Mouse (Mus musculus): ENCODE data around the gene C730034F03Rik. TPM values are rescaled to one million over a fixed set of nuclear protein-coding genes. Genes with fewer than 3 reads are reported as not detected.

Gene C730034F03Rik
- total and polyA plus RNA-seq, 2 experiments from 2014 or later: 0.90 to 2.3 TPM

DNA sequence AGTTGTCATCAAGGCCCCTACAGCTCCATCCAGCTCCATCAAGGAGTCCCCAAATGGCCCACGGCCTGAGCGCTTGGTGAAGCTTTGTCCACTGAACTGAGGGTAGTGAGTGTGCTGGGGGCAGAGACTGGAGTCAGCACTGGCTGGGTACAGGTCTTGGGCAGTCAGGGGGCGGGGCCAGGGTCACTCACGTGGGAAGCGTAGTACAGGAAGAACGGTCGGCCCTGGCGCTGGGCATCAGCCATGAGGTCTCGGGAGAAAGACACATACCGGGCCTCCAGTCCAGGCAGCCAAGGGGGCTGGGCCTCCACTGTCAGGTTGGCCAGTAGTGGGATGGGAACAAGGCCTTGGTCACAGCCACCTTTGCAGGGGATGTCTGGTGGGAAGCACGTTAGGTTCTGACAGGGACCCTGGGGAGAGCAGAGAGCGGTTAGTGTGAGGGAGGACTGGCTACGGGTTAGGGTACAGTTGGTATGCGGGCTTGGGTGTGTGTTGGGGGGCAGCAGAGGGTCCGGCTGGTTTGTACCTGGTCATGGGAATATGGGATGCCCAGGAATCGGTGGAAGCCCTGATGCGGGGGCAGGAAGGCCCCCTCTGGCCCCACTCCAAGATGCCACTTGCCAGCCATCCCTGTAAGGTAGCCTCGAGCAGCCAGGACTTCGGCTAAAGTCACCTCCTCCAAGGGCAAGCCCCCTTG lies 45.4 kb downstream of the C730034F03Rik start:
- H3K4me3 ChIP-seq (ENCODE audit: low read depth, low read length): 0 out of 2 replicates have a peak overlapping the region, but pooled peaks have one; percentile 60
- ATAC-seq (no peak), DNase-seq (no peak)
- H3K27me3 ChIP-seq (ENCODE audit: insufficient read depth, low read length): no peaks in the 10 kb centered on the region
- TF ChIP-seq CTCF (IDR thresholded peaks at IDR 0.05; ENCODE audit: low read depth): no peak
- no peak overlapping the region for H3K27ac ChIP-seq (ENCODE audit: low read depth, low read length)
- peaks cover 6% of the 10 kb centered on the region; the same call in 1 of the 2 replicates for H3K4me1 ChIP-seq (ENCODE audit: insufficient read depth)
- WGBS: 87% methylated on average over 19 of the region's 19 CpGs
- no peak overlapping the region for H3K9ac ChIP-seq
- peak overlapping the region; percentile 85; the same call in 1 of the 2 replicates for H3K4me2 ChIP-seq (ENCODE audit: low read depth)
- peaks cover 6% of the 10 kb centered on the region; the same call in 1 of the 2 replicates for H3K36me3 ChIP-seq (ENCODE audit: insufficient read depth)
- no peaks in the 10 kb centered on the region for H3K9me3 ChIP-seq (ENCODE audit: low read length)

- Histone ChIP-seq H3K4me2 (ENCODE audit: low read depth) (peak overlapping the region; percentile 85), H3K4me3 (ENCODE audit: low read depth, low read length) (peak overlapping the region; percentile 60), H3K4me1 (ENCODE audit: insufficient read depth) (peaks cover 6% of the 10 kb centered on the region; the same call in 1 of the 2 replicates), H3K9me3 (ENCODE audit: low read length) (no peaks in the 10 kb centered on the region), H3K27ac (ENCODE audit: low read depth, low read length) (no peak overlapping the region), H3K27me3 (ENCODE audit: insufficient read depth, low read length) (no peaks in the 10 kb centered on the region), H3K36me3 (ENCODE audit: insufficient read depth) (peaks cover 6% of the 10 kb centered on the region; the same call in 1 of the 2 replicates), H3K9ac (peak overlapping the region; percentile 67)
- TF ChIP-seq CTCF (IDR thresholded peaks at IDR 0.05; ENCODE audit: low read depth): no peak
- DNase-seq (no peak), ATAC-seq (no peak)
- 92% methylated on average over 7 of the region's 7 CpGs for WGBS
These were observed 45.9 kb downstream of the C730034F03Rik start for GRCm38 (mm10) chr15:89475293-89475600.

- peaks cover 6% of the 10 kb centered on the region; the same call in 1 of the 2 replicates for H3K4me1 ChIP-seq (ENCODE audit: insufficient read depth)
- peak overlapping the region; percentile 60 for H3K4me3 ChIP-seq (ENCODE audit: low read depth, low read length)
- DNase-seq: peak; percentile 92
- H3K27me3 ChIP-seq (ENCODE audit: insufficient read depth, low read length): no peaks in the 10 kb centered on the region
- 8% methylated on average over 44 of the region's 44 CpGs for WGBS
- peak; percentile 98 for ATAC-seq
- H3K4me2 ChIP-seq (ENCODE audit: low read depth): peak overlapping the region; percentile 85
- H3K27ac ChIP-seq (ENCODE audit: low read depth, low read length): peak overlapping the region; percentile 88
- H3K9ac ChIP-seq: peak overlapping the region; percentile 67
- H3K36me3 ChIP-seq (ENCODE audit: insufficient read depth): peaks cover 6% of the 10 kb centered on the region; the same call in 1 of the 2 replicates
- TF ChIP-seq CTCF (IDR thresholded peaks at IDR 0.05; ENCODE audit: low read depth): no peak
- no peaks in the 10 kb centered on the region for H3K9me3 ChIP-seq (ENCODE audit: low read length)
These were observed 46.5 kb downstream of the C730034F03Rik start for GRCm38 (mm10) chr15:89475611-89476474.

- ATAC-seq (peak; percentile 70; the same call in 1 of the 2 replicates), DNase-seq (no peak)
- no peaks in the 10 kb centered on the region for H3K27me3 ChIP-seq (ENCODE audit: insufficient read depth, low read length)
These were observed 47.1 kb downstream of the C730034F03Rik start for GRCm38 (mm10) chr15:89476475-89476815.

DNA sequence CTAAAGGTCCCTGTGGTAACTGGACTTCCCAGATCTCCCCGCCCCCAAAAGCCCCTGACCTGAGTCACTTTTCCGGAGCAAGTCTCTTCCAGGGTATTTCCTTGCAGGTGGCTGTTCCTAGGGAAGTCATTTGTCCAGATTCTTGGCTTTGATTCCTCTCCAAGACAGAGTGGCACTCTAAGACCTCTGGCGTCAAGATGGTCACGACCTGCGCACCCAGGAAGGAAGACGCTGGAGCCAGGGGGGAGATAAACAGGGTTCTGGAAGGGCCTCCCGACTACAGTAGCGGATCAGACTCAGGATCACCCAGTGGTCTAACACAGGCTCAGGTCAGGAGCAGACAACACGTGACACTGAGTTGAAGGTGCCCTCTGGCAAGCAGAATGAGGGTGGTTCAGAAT lies 47.7 kb downstream of the C730034F03Rik start, which contains the start of gene Arsa:
TSS of gene Arsa (minus strand) at position 335 of the 401 bp plus-strand sequence.
- no peak for ATAC-seq
- Histone ChIP-seq H3K4me3 (ENCODE audit: low read depth, low read length) (peak within 1 kb of the TSS; percentile 60), H3K36me3 (ENCODE audit: insufficient read depth) (peaks cover 6% of the 10 kb centered on the region; the same call in 1 of the 2 replicates), H3K9me3 (ENCODE audit: low read length) (no peaks in the 10 kb centered on the region), H3K4me1 (ENCODE audit: insufficient read depth) (peaks cover 6% of the 10 kb centered on the region; the same call in 1 of the 2 replicates), H3K9ac (peak within 1 kb of the TSS; percentile 67), H3K27me3 (ENCODE audit: insufficient read depth, low read length) (no peaks in the 10 kb centered on the region), H3K4me2 (ENCODE audit: low read depth) (peak within 1 kb of the TSS; percentile 85), H3K27ac (ENCODE audit: low read depth, low read length) (peak within 1 kb of the TSS; percentile 88)
- TF ChIP-seq CTCF (IDR thresholded peaks at IDR 0.05; ENCODE audit: low read depth): no peak
- no peak for DNase-seq
- WGBS: 36% methylated on average over 9 of the region's 9 CpGs

More at GRCm38 (mm10) chr15:89476475-89476815, 47.1 kb downstream of the C730034F03Rik start:
- Histone ChIP-seq H3K4me1 (ENCODE audit: insufficient read depth) (peaks cover 6% of the 10 kb centered on the region; the same call in 1 of the 2 replicates), H3K9me3 (ENCODE audit: low read length) (no peaks in the 10 kb centered on the region), H3K4me3 (ENCODE audit: low read depth, low read length) (peak overlapping the region; percentile 60), H3K36me3 (ENCODE audit: insufficient read depth) (peaks cover 6% of the 10 kb centered on the region; the same call in 1 of the 2 replicates), H3K27ac (ENCODE audit: low read depth, low read length) (peak overlapping the region; percentile 88), H3K9ac (peak overlapping the region; percentile 67), H3K4me2 (ENCODE audit: low read depth) (peak overlapping the region; percentile 85)
- 3% methylated on average over 5 of the region's 5 CpGs for WGBS
- no peak for TF ChIP-seq CTCF (IDR thresholded peaks at IDR 0.05; ENCODE audit: low read depth)

- ATAC-seq: no peak
- Histone ChIP-seq H3K4me2 (ENCODE audit: low read depth) (no peak overlapping the region), H3K4me1 (ENCODE audit: insufficient read depth) (peaks cover 6% of the 10 kb centered on the region; the same call in 1 of the 2 replicates), H3K4me3 (ENCODE audit: low read depth, low read length) (no peak overlapping the region), H3K9ac (no peak overlapping the region), H3K36me3 (ENCODE audit: insufficient read depth) (peaks cover 6% of the 10 kb centered on the region; the same call in 1 of the 2 replicates), H3K27me3 (ENCODE audit: insufficient read depth, low read length) (no peaks in the 10 kb centered on the region), H3K9me3 (ENCODE audit: low read length) (no peaks in the 10 kb centered on the region), H3K27ac (ENCODE audit: low read depth, low read length) (no peak overlapping the region)
- 42% methylated on average over 8 of the region's 8 CpGs for WGBS
- TF ChIP-seq CTCF (IDR thresholded peaks at IDR 0.05; ENCODE audit: low read depth): no peak
- no peak for DNase-seq
These were observed 48.4 kb downstream of the C730034F03Rik start for GRCm38 (mm10) chr15:89477806-89478205.

Measured in forebrain, postnatal 0 days (tissue).